Mouse (Mus musculus) embryonic facial prominence, embryonic 11.5 days (tissue): ENCODE measurements at regions not wholly inside any gene's neighbourhood (a gene's known extent, or its start where the extent isn't known, plus 50 kb on each side); places are given as distances from the start of the nearest gene placed in this dataset.
A peak's percentile ranks its signal among the peaks of the same experiment; 100 is the strongest.

ENCODE experiments used
- ATAC-seq: fragments of 200-750 bp; cut with Nextera tagmentation; replicated peaks from 2 replicates; pipeline ENCODE4 v1.8.0; 2017; ENCODE audit warnings: low read depth; ENCODE audit not compliant: insufficient number of reproducible peaks, low FRiP score, low TSS enrichment
- DNase-seq: peaks from one replicate; pipeline ENCODE4 v3.0.0-alpha.2; 2015; ENCODE audit warnings: low spot score
- H3K27ac ChIP-seq: fragments of 300-500 bp; sonication (generic); replicated peaks from 2 replicates; pipeline ENCODE4 v1.5.1; 2014; ENCODE audit warnings: mild to moderate bottlenecking, low read depth, low read length, control low read depth
- H3K27me3 ChIP-seq: fragments of 300-500 bp; sonication (generic); 2 replicates; pipeline ENCODE4 v1.6.1; 2014; ENCODE audit warnings: mild to moderate bottlenecking, low read length, moderate library complexity, mixed read lengths; ENCODE audit not compliant: control insufficient read depth, insufficient read depth
- H3K36me3 ChIP-seq: fragments of 300-500 bp; sonication (generic); replicated peaks from 2 replicates; pipeline ENCODE4 v1.6.1; 2014; ENCODE audit warnings: low read depth, mild to moderate bottlenecking, low read length, moderate library complexity, mixed read lengths; ENCODE audit not compliant: control insufficient read depth, insufficient read depth
- H3K4me1 ChIP-seq: fragments of 300-500 bp; sonication (generic); 2 replicates; pipeline ENCODE4 v1.6.1; 2014; ENCODE audit warnings: low read length, mixed read lengths; ENCODE audit not compliant: control insufficient read depth, insufficient read depth
- H3K4me2 ChIP-seq: fragments of 300-500 bp; sonication (generic); 2 replicates; pipeline ENCODE4 v1.6.1; 2014; ENCODE audit warnings: low read depth, mild to moderate bottlenecking, control low read depth, low read length, moderate library complexity
- H3K4me3 ChIP-seq: fragments of 300-500 bp; sonication (generic); 2 replicates; pipeline ENCODE4 v1.5.1; 2014; ENCODE audit warnings: low read depth, low read length, control low read depth
- H3K9ac ChIP-seq: fragments of 300-500 bp; sonication (generic); replicated peaks from 2 replicates; pipeline ENCODE4 v1.6.1; 2014; ENCODE audit warnings: mild to moderate bottlenecking, control low read depth, low read length
- H3K9me3 ChIP-seq: fragments of 300-500 bp; sonication (generic); replicated peaks from 2 replicates; pipeline ENCODE4 v1.6.1; 2016; ENCODE audit warnings: mild to moderate bottlenecking, low read length, inconsistent platforms, mixed read lengths; ENCODE audit not compliant: control insufficient read depth
- WGBS: fragments of 180-500 bp; shearing (Covaris S2); extraction: QIAGEN DNeasy Blood & Tissue Kit; methylation state at CpG from one replicate; pipeline ENCODE4 v1.1.7; 2014; 5-methylcytosine and 5-hydroxymethylcytosine counted together

DNA sequence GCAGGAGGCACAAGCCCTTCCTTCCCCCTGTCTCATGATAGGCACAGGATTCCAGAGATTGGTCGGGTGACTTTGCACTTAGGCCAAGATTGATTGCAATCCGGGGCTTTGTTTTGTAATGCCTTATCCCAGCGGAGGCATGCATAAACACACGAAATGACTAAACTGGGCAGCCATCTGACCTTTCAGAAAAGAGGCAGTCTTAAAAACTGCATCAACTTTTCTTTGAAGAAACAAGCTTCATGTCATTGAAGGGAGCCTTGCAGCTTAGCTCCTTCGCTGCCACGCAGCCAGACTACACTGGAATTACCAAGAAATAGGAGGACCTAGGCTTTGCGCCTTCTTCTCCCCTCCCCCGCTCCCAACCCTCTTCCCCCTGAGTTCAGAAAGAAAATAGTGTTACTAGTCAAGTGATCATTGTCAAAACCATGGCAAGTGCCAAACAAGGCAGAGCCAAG lies 67.7 kb upstream of the BC052040 start:
- WGBS: 8% methylated on average over 8 of the region's 8 CpGs
- Histone ChIP-seq H3K4me3 (no peak overlapping the region), H3K27ac (no peak overlapping the region), H3K4me2 (peak overlapping the region; percentile 5; the same call in 1 of the 2 replicates), H3K9ac (peak overlapping the region; percentile 11; the same call in 1 of the 2 replicates), H3K9me3 (no peaks in the 10 kb centered on the region), H3K27me3 (no peaks in the 10 kb centered on the region), H3K36me3 (no peaks in the 10 kb centered on the region), H3K4me1 (no peaks in the 10 kb centered on the region)
- no peak for ATAC-seq
- peak; percentile 48 for DNase-seq

DNA sequence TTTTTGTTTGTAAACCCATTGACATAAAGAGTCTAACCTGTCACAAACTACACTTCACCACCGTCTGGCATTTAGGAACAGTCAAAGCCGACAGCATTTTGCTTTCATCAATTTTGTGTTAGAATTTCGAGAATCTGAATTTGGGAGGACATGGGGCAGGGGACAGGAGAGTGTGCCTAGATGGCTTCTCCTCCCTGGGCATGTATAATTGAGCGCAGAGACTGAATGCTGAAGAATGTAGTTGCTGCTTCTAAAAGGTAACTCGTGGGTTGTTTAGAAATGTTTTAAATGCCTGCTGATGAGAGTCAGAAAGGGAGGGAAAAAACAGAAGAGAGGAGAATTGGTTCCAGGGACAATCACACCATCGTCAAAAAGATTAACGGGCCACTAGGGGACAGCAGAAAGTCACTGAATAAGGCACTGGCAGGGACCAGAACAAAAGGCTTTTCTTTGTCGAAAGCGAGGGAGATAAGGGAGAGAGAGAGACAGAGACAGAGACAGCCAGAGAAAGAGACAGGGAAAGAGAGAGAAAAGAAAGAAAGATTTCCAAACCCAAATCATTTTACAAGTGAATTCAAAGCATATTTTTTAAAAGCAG lies 66.6 kb upstream of the BC052040 start:
- no peaks in the 10 kb centered on the region for H3K4me1 ChIP-seq
- H3K36me3 ChIP-seq: no peaks in the 10 kb centered on the region
- no peaks in the 10 kb centered on the region for H3K27me3 ChIP-seq
- no peak overlapping the region; the same call in 1 of the 2 replicates for H3K9ac ChIP-seq
- H3K4me3 ChIP-seq: no peak overlapping the region
- H3K4me2 ChIP-seq: 0 out of 2 replicates have a peak overlapping the region, but pooled peaks have one; percentile 7
- peak; percentile 73 for DNase-seq
- H3K9me3 ChIP-seq: no peaks in the 10 kb centered on the region
- 10% methylated on average over 9 of the region's 9 CpGs for WGBS
- ATAC-seq: no peak
- no peak overlapping the region for H3K27ac ChIP-seq

DNA sequence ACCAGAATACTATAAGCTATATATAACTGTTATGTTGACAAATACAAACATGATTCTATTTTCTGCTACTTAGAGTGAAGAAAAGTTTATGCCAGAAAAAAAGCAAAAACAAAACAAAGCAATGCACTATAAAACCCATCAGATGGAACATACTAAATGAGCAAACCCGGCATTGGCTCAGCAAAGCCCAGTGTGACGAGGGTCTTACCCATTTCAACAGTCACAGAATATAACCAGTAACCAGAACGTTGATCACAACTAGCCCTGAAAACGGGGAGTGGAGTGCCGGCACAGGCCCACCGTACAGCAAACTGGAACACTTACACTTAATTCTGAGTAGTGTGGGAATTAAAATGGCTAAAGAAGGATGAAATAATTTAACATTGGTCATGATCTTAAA lies 66.0 kb upstream of the BC052040 start:
- Histone ChIP-seq H3K4me2 (no peak overlapping the region), H3K4me1 (no peaks in the 10 kb centered on the region), H3K36me3 (no peaks in the 10 kb centered on the region), H3K9ac (no peak overlapping the region), H3K27me3 (no peaks in the 10 kb centered on the region), H3K27ac (no peak overlapping the region), H3K4me3 (no peak overlapping the region), H3K9me3 (no peaks in the 10 kb centered on the region)
- WGBS: 73% methylated on average over 6 of the region's 6 CpGs
- DNase-seq (no peak), ATAC-seq (no peak)

DNA sequence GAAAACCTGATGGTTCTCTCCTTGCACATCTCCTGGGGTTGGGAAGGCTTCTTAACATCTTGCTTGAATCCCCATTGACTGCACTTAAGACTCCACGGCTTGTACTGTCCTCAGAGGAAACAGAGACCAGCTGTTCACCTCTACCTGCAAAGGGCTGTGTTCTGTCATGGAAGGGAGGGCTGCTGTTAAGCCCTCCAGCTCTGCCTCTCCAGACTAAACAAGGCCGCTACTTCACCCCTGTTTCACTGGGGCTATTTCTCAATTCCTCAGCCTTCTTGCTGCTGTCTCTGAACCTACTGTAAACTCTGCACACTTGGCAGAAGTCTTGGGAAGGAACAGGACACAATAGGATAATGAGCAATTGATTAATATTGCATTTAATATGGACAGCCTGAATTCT lies 64.7 kb upstream of the BC052040 start:
- Histone ChIP-seq H3K4me2 (no peak overlapping the region), H3K27me3 (no peaks in the 10 kb centered on the region), H3K9me3 (no peaks in the 10 kb centered on the region), H3K4me1 (no peaks in the 10 kb centered on the region), H3K4me3 (no peak overlapping the region), H3K9ac (no peak overlapping the region), H3K27ac (no peak overlapping the region), H3K36me3 (no peaks in the 10 kb centered on the region)
- ATAC-seq (0 out of 2 replicates have a peak, but pooled peaks have one; percentile 39), DNase-seq (no peak)
- 22% methylated on average over 2 of the region's 2 CpGs for WGBS

DNA sequence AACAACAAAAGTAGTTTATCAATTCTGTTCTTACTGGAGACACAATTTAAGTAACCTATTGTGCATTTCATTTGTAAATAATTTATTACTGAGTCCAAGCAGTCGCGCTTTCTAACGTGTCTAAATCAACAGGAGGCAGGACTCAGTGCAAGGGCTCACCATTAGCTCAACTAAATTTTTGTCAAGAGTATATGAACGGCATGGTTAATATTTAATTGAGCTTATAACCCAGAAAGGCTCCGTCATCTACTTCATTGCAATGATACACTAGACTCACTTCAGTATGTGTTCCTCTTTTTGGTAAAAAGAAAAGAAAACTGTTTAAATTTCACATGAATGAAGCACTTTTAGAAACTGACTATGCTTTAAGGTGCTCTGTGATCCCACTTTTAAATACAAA lies 61.5 kb upstream of the BC052040 start:
- no peaks in the 10 kb centered on the region for H3K4me1 ChIP-seq
- no peak overlapping the region for H3K27ac ChIP-seq
- no peaks in the 10 kb centered on the region for H3K27me3 ChIP-seq
- WGBS: 81% methylated on average over 5 of the region's 5 CpGs
- ATAC-seq (no peak), DNase-seq (no peak)
- no peaks in the 10 kb centered on the region for H3K9me3 ChIP-seq
- no peak overlapping the region for H3K4me2 ChIP-seq
- H3K9ac ChIP-seq: no peak overlapping the region
- no peak overlapping the region for H3K4me3 ChIP-seq
- H3K36me3 ChIP-seq: no peaks in the 10 kb centered on the region

DNA sequence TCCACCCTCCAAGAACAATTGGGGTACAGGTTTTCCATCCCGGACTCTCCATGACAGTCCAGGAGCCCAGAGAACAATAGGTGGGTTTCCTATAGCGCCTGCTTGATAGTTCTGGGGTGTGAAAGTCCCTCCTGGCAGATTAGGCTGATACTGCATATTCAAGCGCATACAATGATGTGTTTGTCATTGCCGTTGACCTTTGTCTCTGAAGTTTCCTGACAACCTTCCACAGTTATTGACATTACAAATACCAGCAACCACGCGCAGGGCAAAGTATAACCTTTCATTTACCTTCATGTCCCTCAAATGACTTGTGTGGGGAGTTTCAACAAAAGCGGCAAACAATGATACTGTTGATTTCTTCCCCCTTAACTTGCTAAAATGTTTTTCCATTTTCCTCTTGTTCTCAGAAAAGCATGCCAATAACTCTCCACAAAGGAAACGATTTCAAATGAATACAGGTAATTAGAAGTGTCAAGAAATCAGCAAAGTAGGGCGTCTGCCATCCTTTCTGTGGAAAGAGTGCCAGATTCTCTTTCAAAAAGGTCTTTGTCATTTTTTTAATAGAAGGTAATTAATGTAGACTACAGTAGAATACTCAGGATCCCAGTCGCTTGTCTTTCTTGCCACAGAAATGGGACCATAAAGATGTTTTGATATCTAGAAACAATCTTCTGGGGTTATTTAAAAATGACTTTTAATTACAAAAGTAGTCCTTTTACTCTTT lies 60.9 kb upstream of the BC052040 start:
- WGBS: 28% methylated on average over 10 of the region's 10 CpGs
- no peaks in the 10 kb centered on the region for H3K4me1 ChIP-seq
- H3K9ac ChIP-seq: no peak overlapping the region
- no peak overlapping the region for H3K4me2 ChIP-seq
- no peaks in the 10 kb centered on the region for H3K27me3 ChIP-seq
- H3K9me3 ChIP-seq: no peaks in the 10 kb centered on the region
- no peak overlapping the region for H3K4me3 ChIP-seq
- no peaks in the 10 kb centered on the region for H3K36me3 ChIP-seq
- DNase-seq (no peak), ATAC-seq (no peak)
- no peak overlapping the region for H3K27ac ChIP-seq

DNA sequence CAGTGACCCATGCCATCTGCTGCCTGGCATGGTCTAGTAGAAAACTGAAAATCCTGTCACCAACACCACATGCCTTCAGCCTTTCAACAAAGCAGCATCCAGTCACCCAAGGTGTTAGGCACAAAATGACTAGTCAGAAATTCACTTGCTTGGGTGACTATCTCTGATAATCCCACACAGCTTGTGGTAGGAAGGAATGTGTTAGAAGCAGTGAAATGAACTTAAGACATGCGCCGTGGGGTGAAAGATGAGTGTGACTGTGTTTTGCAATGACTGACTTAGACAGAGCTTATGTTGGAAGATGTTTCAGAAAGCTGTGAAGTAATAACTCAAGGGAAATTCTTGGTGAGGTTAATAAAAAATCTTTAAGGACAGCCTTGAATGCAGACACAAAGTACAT lies 51.6 kb upstream of the BC052040 start:
- ATAC-seq: no peak
- Histone ChIP-seq H3K27me3 (no peaks in the 10 kb centered on the region), H3K9me3 (no peaks in the 10 kb centered on the region), H3K4me2 (no peak overlapping the region), H3K36me3 (no peaks in the 10 kb centered on the region), H3K27ac (no peak overlapping the region), H3K9ac (no peak overlapping the region), H3K4me1 (no peaks in the 10 kb centered on the region), H3K4me3 (no peak overlapping the region)
- no peak for DNase-seq
- WGBS: 92% methylated on average over 2 of the region's 2 CpGs
